Mouse (Mus musculus): ENCODE measurements around the gene Fig4. TPM values are rescaled to one million over a fixed set of nuclear protein-coding genes. Genes with fewer than 3 reads are reported as not detected.
A peak's percentile ranks its signal among the peaks of the same experiment; 100 is the strongest.

Gene Fig4
- polyA plus RNA-seq, 1 experiment from 2014 or later = 31.2 TPM

DNA sequence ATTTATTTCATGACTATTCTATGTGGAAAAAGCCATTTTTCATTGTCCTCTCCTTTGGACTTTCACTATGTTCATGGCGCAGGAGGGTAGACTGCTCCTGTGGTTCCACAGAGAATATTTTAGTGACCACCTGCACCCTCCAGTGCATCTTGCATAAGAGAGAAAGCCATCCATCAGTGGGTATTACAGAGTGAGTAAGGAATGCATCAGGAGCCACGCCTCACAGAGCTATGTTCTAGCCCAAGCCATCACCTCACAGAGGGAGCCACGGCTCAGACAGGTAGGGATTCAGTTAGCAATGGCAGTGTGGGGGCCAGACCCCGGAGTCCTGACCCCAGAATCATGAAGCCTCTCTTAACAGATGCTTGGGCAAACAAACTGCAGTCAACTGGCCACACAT lies 93.5 kb downstream of the Fig4 start:
- Histone ChIP-seq H3K9me3 (ENCODE audit: control insufficient read depth, low read length) (no peaks in the 10 kb centered on the region), H3K27ac (ENCODE audit: low read depth, low read length) (no peak overlapping the region), H3K4me2 (ENCODE audit: low read length) (no peak overlapping the region), H3K36me3 (ENCODE audit: control insufficient read depth, insufficient read depth, low read length) (no peaks in the 10 kb centered on the region), H3K9ac (ENCODE audit: low read depth, low read length) (no peak overlapping the region), H3K4me3 (ENCODE audit: low read length) (no peak overlapping the region), H3K27me3 (replicated peaks; ENCODE audit: control insufficient read depth, insufficient read depth, low read length) (no peaks in the 10 kb centered on the region), H3K4me1 (ENCODE audit: control insufficient read depth, insufficient read depth, low read depth, low read length) (no peaks in the 10 kb centered on the region; the same call in 1 of the 2 replicates)
- ATAC-seq = peak; percentile 44; the same call in 1 of the 2 replicates
- WGBS = 70% methylated on average over 4 of the region's 4 CpGs

DNA sequence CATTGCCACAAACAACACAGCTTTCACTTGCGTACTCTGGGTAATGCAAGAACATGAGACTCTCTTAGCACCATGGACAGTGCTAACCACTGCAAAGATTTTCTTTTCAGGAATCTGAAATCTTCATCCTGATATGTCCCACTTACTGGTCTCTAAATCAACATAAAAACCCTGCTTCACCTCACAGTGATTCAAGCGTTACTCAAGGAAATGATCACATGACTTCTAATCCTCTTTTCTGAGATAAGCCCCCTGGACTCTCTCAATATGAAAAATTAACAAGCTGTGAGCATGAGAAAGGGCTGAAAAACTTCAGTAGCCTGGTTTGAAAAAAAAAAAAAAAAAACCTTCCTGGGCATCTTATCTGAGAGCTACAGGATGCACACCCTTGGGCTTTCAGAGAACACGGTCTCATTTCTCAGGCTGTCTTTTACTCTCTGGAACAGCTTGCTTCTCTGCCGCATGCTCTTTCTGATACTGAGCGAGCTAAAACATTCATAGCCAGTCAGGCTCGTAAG lies 94.1 kb downstream of the Fig4 start:
- H3K9ac ChIP-seq (ENCODE audit: low read depth, low read length) = no peak overlapping the region
- no peaks in the 10 kb centered on the region for H3K36me3 ChIP-seq (ENCODE audit: control insufficient read depth, insufficient read depth, low read length)
- H3K4me2 ChIP-seq (ENCODE audit: low read length) = no peak overlapping the region
- H3K27me3 ChIP-seq (replicated peaks; ENCODE audit: control insufficient read depth, insufficient read depth, low read length) = no peaks in the 10 kb centered on the region
- peak; percentile 71 for ATAC-seq
- no peaks in the 10 kb centered on the region; the same call in 1 of the 2 replicates for H3K4me1 ChIP-seq (ENCODE audit: control insufficient read depth, insufficient read depth, low read depth, low read length)
- H3K4me3 ChIP-seq (ENCODE audit: low read length) = no peak overlapping the region
- no peaks in the 10 kb centered on the region for H3K9me3 ChIP-seq (ENCODE audit: control insufficient read depth, low read length)
- 52% methylated on average over 6 of the region's 6 CpGs for WGBS
- H3K27ac ChIP-seq (ENCODE audit: low read depth, low read length) = no peak overlapping the region

DNA sequence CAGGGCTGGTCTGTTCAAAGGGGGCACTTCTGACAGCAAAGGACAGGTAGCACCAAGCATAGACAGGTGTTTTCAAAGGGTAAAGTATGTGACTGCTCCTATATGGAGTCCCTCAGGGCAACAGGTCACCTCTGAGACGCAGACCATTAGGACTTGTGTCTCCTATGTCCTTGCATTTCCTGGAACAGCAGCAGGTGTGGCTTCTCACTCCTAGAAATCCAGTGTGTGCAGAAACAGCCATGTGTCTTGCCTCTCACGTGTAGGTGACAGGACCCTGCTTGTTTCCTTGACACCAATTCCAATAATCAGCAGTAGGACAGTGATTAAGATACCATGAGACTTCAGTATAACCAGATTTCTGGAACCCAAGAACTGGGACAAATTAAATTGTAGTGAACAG lies 97.4 kb downstream of the Fig4 start:
- 88% methylated on average over 2 of the region's 2 CpGs for WGBS
- Histone ChIP-seq H3K36me3 (ENCODE audit: control insufficient read depth, insufficient read depth, low read length) (no peaks in the 10 kb centered on the region), H3K27me3 (replicated peaks; ENCODE audit: control insufficient read depth, insufficient read depth, low read length) (no peaks in the 10 kb centered on the region), H3K4me3 (ENCODE audit: low read length) (no peak overlapping the region), H3K9ac (ENCODE audit: low read depth, low read length) (no peak overlapping the region), H3K4me2 (ENCODE audit: low read length) (no peak overlapping the region), H3K4me1 (ENCODE audit: control insufficient read depth, insufficient read depth, low read depth, low read length) (no peaks in the 10 kb centered on the region; the same call in 1 of the 2 replicates), H3K9me3 (ENCODE audit: control insufficient read depth, low read length) (no peaks in the 10 kb centered on the region), H3K27ac (ENCODE audit: low read depth, low read length) (no peak overlapping the region)
- no peak for ATAC-seq

DNA sequence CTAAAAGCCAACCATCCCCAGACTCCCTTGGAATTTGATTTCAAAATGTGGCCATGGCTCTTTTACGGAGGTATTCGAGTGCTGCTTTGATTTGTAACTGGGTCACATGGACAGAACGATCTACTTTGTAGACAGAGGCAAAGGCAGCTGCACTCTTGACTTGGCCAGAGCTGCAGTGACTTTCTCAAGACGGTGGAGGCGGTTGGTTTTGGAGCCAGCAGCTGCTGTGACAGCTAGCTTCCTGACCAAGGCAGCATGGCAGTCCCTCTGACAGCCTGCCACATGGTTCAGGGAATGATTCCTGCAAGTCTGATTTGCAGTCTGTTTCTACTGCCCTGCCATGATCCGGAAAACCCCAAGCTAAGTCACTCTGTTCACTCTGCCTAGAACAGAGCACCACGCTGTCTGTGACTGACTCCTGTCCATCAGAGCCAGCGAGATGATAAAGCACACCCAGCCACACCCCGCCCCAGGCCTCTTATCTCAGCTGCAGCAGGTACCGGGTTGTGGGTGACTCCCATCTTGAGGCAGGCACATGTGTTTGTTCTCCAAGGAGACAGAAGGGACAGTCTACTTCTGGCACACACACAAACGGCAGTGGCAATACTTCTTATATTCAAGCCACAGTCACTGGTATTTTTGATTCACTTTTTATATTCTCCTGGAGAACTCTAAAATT lies 98.3 kb downstream of the Fig4 start:
- Histone ChIP-seq H3K9me3 (ENCODE audit: control insufficient read depth, low read length) (no peaks in the 10 kb centered on the region), H3K9ac (ENCODE audit: low read depth, low read length) (no peak overlapping the region), H3K27ac (ENCODE audit: low read depth, low read length) (no peak overlapping the region), H3K4me3 (ENCODE audit: low read length) (no peak overlapping the region), H3K27me3 (replicated peaks; ENCODE audit: control insufficient read depth, insufficient read depth, low read length) (no peaks in the 10 kb centered on the region), H3K4me2 (ENCODE audit: low read length) (no peak overlapping the region), H3K36me3 (ENCODE audit: control insufficient read depth, insufficient read depth, low read length) (no peaks in the 10 kb centered on the region), H3K4me1 (ENCODE audit: control insufficient read depth, insufficient read depth, low read depth, low read length) (no peaks in the 10 kb centered on the region; the same call in 1 of the 2 replicates)
- 75% methylated on average over 11 of the region's 11 CpGs for WGBS
- ATAC-seq = no peak

DNA sequence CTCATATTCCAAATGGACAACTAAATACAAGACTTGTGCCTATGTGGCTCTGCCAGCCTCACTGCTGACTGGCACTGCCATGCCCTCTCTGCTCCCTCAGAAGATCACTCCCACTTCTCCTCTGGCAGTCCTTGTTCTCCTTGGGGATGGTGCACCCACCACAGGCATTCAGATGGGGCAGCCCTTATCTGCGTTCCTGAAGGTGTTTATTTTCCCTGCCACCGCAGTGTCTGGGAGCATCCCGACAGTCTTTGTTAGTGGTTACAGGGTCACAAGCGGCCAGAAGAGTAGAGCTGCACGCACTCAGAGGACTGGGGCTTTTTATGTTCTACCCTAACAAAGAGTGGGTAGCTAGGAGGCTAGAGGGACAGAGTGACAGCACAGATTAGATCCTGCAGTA lies 98.9 kb downstream of the Fig4 start:
- 69% methylated on average over 5 of the region's 5 CpGs for whole genome bisulfite sequencing
- Histone ChIP-seq H3K27me3 (replicated peaks; ENCODE audit: control insufficient read depth, insufficient read depth, low read length) (no peaks in the 10 kb centered on the region), H3K4me1 (ENCODE audit: control insufficient read depth, insufficient read depth, low read depth, low read length) (no peaks in the 10 kb centered on the region; the same call in 1 of the 2 replicates), H3K9me3 (ENCODE audit: control insufficient read depth, low read length) (no peaks in the 10 kb centered on the region), H3K4me3 (ENCODE audit: low read length) (no peak overlapping the region), H3K27ac (ENCODE audit: low read depth, low read length) (no peak overlapping the region), H3K9ac (ENCODE audit: low read depth, low read length) (no peak overlapping the region), H3K36me3 (ENCODE audit: control insufficient read depth, insufficient read depth, low read length) (no peaks in the 10 kb centered on the region), H3K4me2 (ENCODE audit: low read length) (no peak overlapping the region)
- ATAC-seq = no peak

DNA sequence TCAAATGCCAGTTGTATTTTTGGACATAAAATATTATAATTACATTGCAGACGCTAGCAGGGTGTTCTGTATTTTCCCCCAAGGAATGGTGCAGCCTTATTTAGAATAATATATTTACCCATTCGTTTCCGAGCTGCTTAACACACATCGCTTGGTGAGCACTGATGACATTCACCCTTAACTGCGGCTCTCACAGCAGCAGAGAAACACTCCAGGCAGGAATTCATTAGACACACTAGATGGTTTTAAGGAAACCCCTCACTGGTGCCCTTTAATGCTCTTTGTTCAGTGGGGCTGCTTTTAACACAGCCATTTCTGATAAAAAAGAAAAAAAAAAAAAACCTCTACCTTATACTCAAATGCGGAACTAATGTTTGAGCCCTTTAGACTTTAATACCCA lies 104.3 kb downstream of the Fig4 start:
- no peaks in the 10 kb centered on the region for H3K9me3 ChIP-seq (ENCODE audit: control insufficient read depth, low read length)
- no peaks in the 10 kb centered on the region for H3K27me3 ChIP-seq (replicated peaks; ENCODE audit: control insufficient read depth, insufficient read depth, low read length)
- WGBS = 48% methylated on average over 6 of the region's 6 CpGs
- no peaks in the 10 kb centered on the region for H3K36me3 ChIP-seq (ENCODE audit: control insufficient read depth, insufficient read depth, low read length)
- no peak overlapping the region for H3K27ac ChIP-seq (ENCODE audit: low read depth, low read length)
- no peak overlapping the region for H3K9ac ChIP-seq (ENCODE audit: low read depth, low read length)
- no peaks in the 10 kb centered on the region for H3K4me1 ChIP-seq (ENCODE audit: control insufficient read depth, insufficient read depth, low read depth, low read length)
- no peak for ATAC-seq
- H3K4me3 ChIP-seq (ENCODE audit: low read length) = no peak overlapping the region
- no peak overlapping the region for H3K4me2 ChIP-seq (ENCODE audit: low read length)

DNA sequence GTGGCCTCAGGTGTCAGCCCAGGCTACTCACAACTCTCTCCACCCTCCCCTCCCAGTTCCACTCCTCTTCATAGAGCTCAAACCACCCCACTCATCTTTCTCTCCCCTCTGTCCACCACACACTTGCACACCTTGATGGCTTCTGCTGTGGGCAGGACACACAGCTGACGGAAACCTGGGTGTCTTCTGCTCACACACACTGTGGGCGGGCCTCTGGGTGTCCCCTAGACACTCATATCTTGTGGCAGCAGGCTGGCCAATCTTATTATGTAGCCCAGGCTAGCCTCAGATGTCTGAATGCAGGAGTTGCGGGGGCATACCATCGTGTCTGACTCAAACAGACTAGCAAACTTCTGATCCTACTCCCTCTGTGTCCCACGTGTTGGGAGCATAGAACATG lies 105.3 kb downstream of the Fig4 start:
- Histone ChIP-seq H3K4me1 (ENCODE audit: control insufficient read depth, insufficient read depth, low read depth, low read length) (no peaks in the 10 kb centered on the region), H3K27ac (ENCODE audit: low read depth, low read length) (no peak overlapping the region), H3K9me3 (ENCODE audit: control insufficient read depth, low read length) (no peaks in the 10 kb centered on the region), H3K27me3 (replicated peaks; ENCODE audit: control insufficient read depth, insufficient read depth, low read length) (no peaks in the 10 kb centered on the region), H3K4me3 (ENCODE audit: low read length) (no peak overlapping the region), H3K36me3 (ENCODE audit: control insufficient read depth, insufficient read depth, low read length) (no peaks in the 10 kb centered on the region), H3K9ac (ENCODE audit: low read depth, low read length) (no peak overlapping the region), H3K4me2 (ENCODE audit: low read length) (no peak overlapping the region)
- no peak for ATAC-seq
- 90% methylated on average over 5 of the region's 5 CpGs for WGBS

DNA sequence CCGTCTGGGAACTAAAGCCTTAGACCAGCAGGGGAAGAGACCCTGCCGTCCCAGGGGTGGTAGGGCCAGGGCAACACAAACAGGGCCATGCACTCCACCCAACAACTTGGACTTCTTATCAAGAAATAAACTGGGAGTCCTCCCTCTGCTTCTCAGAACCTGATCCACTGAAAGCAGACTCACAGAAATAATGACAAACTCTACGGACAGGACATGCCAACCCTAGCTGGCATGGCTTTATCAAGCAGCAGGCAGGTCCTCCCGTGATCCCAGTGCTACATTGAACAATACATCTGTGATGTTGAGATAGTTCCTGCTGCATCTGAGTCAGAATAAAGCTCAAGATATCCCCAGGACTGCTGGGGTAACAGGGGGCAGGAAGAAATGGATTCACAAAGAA lies 106.8 kb downstream of the Fig4 start:
- no peak overlapping the region for H3K27ac ChIP-seq (ENCODE audit: low read depth, low read length)
- H3K36me3 ChIP-seq (ENCODE audit: control insufficient read depth, insufficient read depth, low read length) = no peaks in the 10 kb centered on the region
- no peaks in the 10 kb centered on the region for H3K9me3 ChIP-seq (ENCODE audit: control insufficient read depth, low read length)
- no peaks in the 10 kb centered on the region for H3K27me3 ChIP-seq (replicated peaks; ENCODE audit: control insufficient read depth, insufficient read depth, low read length)
- H3K4me2 ChIP-seq (ENCODE audit: low read length) = no peak overlapping the region
- ATAC-seq = no peak
- WGBS = 77% methylated on average over 4 of the region's 4 CpGs
- H3K9ac ChIP-seq (ENCODE audit: low read depth, low read length) = no peak overlapping the region
- H3K4me3 ChIP-seq (ENCODE audit: low read length) = no peak overlapping the region
- no peaks in the 10 kb centered on the region for H3K4me1 ChIP-seq (ENCODE audit: control insufficient read depth, insufficient read depth, low read depth, low read length)

DNA sequence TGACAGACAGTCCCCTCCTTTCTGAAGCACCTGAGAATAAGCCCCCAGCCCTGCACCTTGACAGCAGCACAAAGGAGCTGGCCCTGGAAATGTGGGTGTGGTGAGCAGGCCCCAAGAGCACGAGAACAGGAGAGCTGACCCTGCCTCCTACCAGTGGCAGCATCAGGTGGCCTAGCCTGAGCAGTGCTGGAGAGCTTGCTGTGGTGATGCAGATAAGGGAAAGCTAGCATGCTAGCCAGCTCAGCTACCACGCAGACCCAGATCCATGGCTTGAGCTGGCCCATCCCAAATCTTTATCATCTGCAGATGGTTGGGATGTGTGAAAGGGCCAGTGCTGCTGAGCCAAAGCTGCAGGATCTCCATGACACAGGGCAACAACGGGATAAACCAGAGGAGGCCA lies 113.7 kb downstream of the Fig4 start:
- no peaks in the 10 kb centered on the region for H3K4me1 ChIP-seq (ENCODE audit: control insufficient read depth, insufficient read depth, low read depth, low read length)
- WGBS = 74% methylated on average over 3 of the region's 3 CpGs
- H3K4me2 ChIP-seq (ENCODE audit: low read length) = no peak overlapping the region
- H3K9me3 ChIP-seq (ENCODE audit: control insufficient read depth, low read length) = no peaks in the 10 kb centered on the region
- H3K27ac ChIP-seq (ENCODE audit: low read depth, low read length) = no peak overlapping the region
- no peak for ATAC-seq
- H3K4me3 ChIP-seq (ENCODE audit: low read length) = no peak overlapping the region
- no peak overlapping the region for H3K9ac ChIP-seq (ENCODE audit: low read depth, low read length)
- H3K27me3 ChIP-seq (replicated peaks; ENCODE audit: control insufficient read depth, insufficient read depth, low read length) = no peaks in the 10 kb centered on the region
- H3K36me3 ChIP-seq (ENCODE audit: control insufficient read depth, insufficient read depth, low read length) = peaks cover 8% of the 10 kb centered on the region

All from hindbrain, embryonic 16.5 days (tissue).